Mouse (Mus musculus) ES-CJ7 (cell line): ENCODE data around the gene Esrp2.
A peak's percentile ranks its signal among the peaks of the same experiment; 100 is the strongest.

Experiments used
- DNase-seq: peaks from one replicate; pipeline ENCODE4 v3.0.0; 2011; ENCODE audit warnings: low read depth, low spot score

The Esrp2 gene

DNA sequence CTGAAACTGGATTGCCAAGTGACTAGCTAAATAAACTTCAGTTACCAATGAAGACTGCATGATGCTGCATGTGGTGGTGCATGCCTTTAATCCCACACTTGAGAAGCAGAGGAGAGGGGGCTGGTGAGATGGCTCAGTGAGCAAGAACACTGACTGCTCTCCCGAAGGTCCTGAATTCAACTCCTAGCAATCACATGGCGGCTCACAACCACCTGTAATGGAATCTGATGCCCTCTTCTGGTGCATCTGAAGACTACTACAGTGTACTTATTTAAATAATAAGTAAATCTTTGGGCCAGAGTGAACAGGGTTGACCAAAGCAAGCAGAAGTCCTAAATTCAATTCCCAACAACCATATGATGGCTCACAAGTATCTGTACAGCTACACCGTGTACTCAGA, 13.3 kb downstream of the Esrp2 start:
- peak; percentile 54 for DNase-seq

DNA sequence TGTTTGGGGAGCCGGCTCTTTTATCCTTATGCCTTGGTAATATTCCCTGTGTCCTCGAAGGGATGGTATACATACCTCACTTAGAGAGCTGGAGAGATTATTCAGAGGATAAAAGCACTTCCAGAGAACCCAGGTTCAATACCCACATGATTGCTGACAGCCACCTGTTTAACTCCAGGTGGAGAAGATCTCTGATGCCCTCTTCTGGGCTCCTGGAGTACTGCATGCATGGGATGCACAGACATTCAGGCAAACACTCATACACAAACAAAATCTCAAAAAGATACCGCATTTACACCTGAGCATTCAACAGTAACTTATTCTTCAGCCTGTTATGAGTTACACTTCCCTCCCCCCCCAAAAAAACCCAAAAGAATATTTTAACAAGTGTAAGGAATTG, 20.9 kb downstream of the Esrp2 start:
- peak; percentile 86 for DNase-seq

DNA sequence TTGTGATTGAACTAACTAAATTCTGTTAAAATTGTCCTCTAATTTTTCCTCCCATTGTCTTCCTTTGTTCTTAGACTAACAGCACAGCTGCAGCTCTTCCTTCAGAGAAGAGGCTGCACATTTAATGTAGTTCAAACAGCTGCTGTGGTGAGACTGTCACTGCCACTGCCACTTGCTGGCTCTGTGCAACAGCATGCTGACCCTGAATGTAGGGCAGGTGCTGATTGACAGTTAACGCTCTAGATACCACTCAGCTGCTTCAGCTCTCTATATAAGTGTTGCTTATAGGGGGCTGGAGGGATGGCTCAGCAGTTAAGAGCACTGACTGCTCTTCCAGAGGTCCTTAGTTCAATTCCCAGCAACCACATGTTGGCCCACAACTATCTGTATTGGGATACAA, 24.3 kb downstream of the Esrp2 start:
- DNase-seq: peak; percentile 18

DNA sequence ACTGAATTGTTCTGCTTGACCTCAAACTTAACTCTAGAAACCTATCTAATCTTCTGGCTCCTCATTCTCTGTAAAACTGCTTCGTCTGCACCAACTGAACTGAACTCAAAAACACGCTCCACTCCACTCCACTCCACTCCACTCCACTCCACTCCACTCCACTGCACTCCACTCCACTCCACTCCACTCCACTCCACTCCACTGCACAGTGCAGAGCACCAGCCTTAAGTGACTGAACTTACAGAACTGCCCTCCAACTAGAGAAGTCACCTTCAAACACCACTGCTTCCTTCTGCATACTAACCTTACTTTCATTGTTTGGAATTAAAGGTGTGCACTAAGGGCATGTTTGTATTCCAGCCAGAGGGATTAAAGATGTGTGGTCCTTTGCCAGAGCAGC, 24.7 kb downstream of the Esrp2 start:
- DNase-seq: peak; percentile 33

DNA sequence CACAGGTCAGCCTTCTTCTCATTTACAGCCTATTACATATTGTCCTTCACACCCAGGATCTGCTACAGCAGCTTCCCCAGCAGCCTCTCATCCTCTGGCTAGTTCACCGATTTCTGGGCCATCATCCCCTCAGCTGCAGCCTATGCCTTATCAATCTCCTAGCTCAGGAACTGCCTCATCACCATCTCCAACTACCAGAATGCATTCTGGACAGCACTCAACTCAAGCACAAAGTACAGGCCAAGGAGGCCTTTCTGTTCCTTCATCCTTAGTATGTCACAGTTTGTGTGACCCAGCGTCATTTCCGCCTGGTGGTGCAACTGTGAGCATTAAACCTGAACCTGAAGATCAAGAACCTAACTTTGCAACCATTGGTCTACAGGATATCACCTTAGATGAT, 28.0 kb downstream of the Esrp2 start:
- DNase-seq: no peak

DNA sequence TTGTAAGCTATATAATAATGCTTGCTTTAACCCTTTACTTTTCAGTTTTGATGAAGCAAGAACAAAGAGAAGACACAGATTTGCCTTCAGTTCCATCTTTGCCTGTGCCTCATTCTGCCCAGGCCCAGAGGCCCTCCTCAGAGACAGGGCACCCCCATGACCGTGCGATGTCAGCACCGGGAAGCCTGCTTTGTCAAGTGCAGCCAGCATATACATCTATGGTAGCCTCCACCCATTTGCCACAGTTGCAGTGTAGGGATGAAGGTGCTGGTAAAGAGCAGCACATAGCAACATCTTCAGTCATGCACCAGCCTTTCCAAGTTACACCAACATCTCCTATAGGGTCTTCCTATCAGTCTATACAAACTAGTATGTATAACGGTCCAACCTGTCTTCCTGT, 28.7 kb downstream of the Esrp2 start:
- no peak for DNase-seq

DNA sequence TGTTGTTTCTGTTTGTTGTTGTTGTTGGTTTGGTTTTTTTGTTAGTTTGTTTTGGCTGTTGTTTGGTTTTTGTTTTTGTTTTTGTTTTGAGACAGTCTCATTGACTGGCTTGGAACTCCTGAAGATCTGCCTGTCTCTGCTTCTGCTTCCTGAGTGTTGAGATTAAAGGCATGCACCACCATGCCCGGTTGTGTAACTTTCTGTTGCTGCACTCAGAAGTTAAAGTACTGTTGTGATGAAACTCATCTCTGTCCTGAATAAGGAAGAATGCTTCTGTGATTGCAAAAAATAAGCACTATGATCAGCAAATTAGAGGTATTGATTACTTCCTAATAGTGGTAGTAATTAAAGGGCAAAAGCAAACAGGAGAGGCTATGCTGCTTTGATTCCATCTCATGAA, 30.6 kb downstream of the Esrp2 start:
- no peak for DNase-seq

DNA sequence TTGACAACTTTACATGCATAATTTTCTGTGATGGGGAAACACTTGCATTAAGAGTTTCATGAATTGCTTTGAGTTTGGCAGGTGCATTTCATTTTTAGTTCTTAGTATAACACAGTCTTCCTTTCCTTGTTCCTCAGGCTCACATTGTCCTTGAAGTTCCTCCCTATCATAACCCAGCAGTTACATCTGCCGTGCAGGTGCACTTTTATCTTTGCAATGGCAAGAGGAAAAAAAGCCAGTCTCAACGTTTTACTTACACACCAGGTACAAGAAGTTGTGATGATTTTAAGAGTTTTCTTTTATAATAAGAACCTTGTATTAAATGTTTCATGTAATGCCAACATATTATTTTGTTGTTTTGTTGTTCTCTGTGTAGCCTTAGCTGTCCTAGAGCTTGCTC, 32.9 kb downstream of the Esrp2 start:
- DNase-seq: no peak

DNA sequence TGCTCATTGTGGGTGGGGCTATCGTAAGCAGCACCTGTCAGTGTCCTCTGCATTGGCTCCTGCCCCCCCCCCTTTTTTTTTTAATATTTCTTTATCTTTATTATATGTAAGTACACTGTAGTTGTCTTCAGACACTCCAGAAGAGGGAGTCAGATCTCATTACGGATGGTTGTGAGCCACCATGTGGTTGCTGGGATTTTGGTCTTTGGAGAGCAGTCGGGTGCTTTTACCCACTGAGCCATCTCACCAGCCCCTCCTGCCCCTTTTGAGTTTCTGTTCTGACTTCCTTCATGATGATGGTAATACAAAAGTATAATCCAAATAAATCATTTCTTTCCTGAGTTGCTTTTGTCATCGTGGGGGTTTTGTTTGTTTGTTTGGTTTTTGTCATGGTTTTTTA, 34.5 kb downstream of the Esrp2 start:
- DNase-seq: no peak
